Mouse (Mus musculus) embryonic fibroblast, embryonic 13.5 days (primary cell): ENCODE measurements around the gene Nrbf2.

ENCODE experiments used
- CTCF ChIP-seq: IDR thresholded peaks from 2 replicates; pipeline ENCODE4 v1.5.1; 2011; ENCODE audit warnings: mild to moderate bottlenecking, control low read depth, low read length, moderate library complexity, borderline replicate concordance; ENCODE audit not compliant: insufficient read depth
- POLR2A ChIP-seq: IDR thresholded peaks from 2 replicates; pipeline ENCODE4 v1.6.1; 2011; ENCODE audit warnings: low read depth, mild to moderate bottlenecking, control low read depth, low read length, moderate library complexity

DNA sequence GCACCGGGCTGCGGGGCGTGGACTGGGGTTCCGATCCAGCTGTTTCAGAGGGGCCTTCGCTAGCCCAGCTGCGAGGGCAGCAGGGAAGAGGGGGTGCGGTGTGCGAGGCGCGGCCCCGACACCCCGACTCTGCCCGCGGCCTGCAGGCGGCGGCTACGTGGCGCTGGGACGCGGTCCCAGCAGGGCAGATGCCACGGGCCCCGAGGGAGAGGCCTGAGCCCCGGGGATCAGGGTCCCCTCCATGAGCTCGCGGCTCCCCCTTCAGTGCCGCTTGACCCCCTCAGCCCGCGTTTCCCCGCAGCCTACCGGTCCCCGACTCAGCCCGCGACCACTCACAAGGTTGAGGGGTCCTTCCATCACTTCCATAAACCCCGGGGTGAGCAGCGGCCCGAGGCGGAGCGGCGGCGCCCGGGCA lies 337 bp downstream of the Nrbf2 start:
- no peak for TF ChIP-seq CTCF
- no peak for TF ChIP-seq POLR2A
